Mouse (Mus musculus) heart, adult 2 months (tissue): ENCODE data around the gene Wnt3a.
"Not testable (repeated sequence)": the region's sequence is repeated elsewhere in the genome, so short reads cannot be mapped to it uniquely, and the experiment has no call there.

Source experiments
- CTCF ChIP-seq: fragments of 200-600 bp; IDR thresholded peaks from 2 replicates; pipeline ENCODE4 v1.8.1; 2022; ENCODE audit warnings: antibody characterized with exemption, mild to moderate bottlenecking, moderate library complexity
- EP300 ChIP-seq: fragments of 200-500 bp; IDR thresholded peaks from 2 replicates; pipeline ENCODE4 v1.6.1; 2011; ENCODE audit warnings: low read depth, low read length, control low read depth; ENCODE audit not compliant: insufficient read depth
- POLR2A ChIP-seq: fragments of 200-500 bp; IDR thresholded peaks from 2 replicates; pipeline ENCODE4 v1.6.1; 2011; ENCODE audit warnings: mild to moderate bottlenecking, low read depth, low read length, control low read depth; ENCODE audit not compliant: insufficient read depth

GRCm38 (mm10) chr11:59212320-59212719 is 78.2 kb downstream of the Wnt3a start:
- not testable (repeated sequence) for TF ChIP-seq CTCF, POLR2A, EP300
